8 mouse cellular contexts compared by ENCODE assay signal in genomic region chr12:86984194-86984555, GRCm38 (mm10). TPM values are rescaled to one million over a fixed set of nuclear protein-coding genes. Genes with fewer than 3 reads are reported as not detected.
DNase-seq lines count a peak whose midpoint lies in the region; ATAC-seq and TF ChIP-seq lines count a peak whose summit lies in the region.
"Had no signal": no experiment of that assay in that cellular context is flagged by ENCODE, and none has a peak within 500 bp of the region (broad histone marks: within the 10 kb centered on the region; RNA-seq: fewer than 3 reads in every experiment).

No protein-coding gene starts in this region.

- H3K36me3 ChIP-seq in kidney, embryonic 14.5 days (ENCODE audit: control insufficient read depth, insufficient read depth, low read length) = no peaks in the 10 kb centered on the region
- H3K36me3 ChIP-seq in midbrain, postnatal 0 days (ENCODE audit: insufficient read depth, low read length) = peaks cover 3% of the 10 kb centered on the region; the same call in 1 of the 2 replicates
- no peaks in the 10 kb centered on the region for H3K36me3 ChIP-seq in intestine, postnatal 0 days (ENCODE audit: control insufficient read depth, insufficient read depth)

- no peak overlapping the region for H3K9ac ChIP-seq in kidney, embryonic 14.5 days (ENCODE audit: low read depth, low read length)
- H3K9ac ChIP-seq in midbrain, postnatal 0 days (replicated peaks; ENCODE audit: low read length, poor library complexity, severe bottlenecking) = no peak overlapping the region
- no peak overlapping the region for H3K9ac ChIP-seq in intestine, postnatal 0 days (ENCODE audit: low read depth, low read length)

- ATAC-seq in common myeloid progenitor, adult 5-6 weeks (replicated peaks; ENCODE audit: low read depth, poor library complexity, severe bottlenecking) = peak; percentile 69
- ATAC-seq in kidney, embryonic 14.5 days (ENCODE audit: low FRiP score, low TSS enrichment) = peak; percentile 43; the same call in 1 of the 2 replicates
- no peak for ATAC-seq in midbrain, postnatal 0 days (ENCODE audit: low FRiP score)
- no peak for ATAC-seq in intestine, postnatal 0 days

- 14% methylated on average over 6 of the region's 6 CpGs for WGBS in kidney, embryonic 14.5 days
- 4% methylated on average over 6 of the region's 6 CpGs for WGBS in midbrain, postnatal 0 days
- 9% methylated on average over 6 of the region's 6 CpGs for WGBS in intestine, postnatal 0 days

- peaks cover 34% of the 10 kb centered on the region for H3K27me3 ChIP-seq in kidney, embryonic 14.5 days (ENCODE audit: control insufficient read depth, insufficient read depth, low read length)
- peaks cover 7% of the 10 kb centered on the region; the same call in 1 of the 2 replicates for H3K27me3 ChIP-seq in midbrain, postnatal 0 days (ENCODE audit: insufficient read depth, low read length)
- H3K27me3 ChIP-seq in intestine, postnatal 0 days (replicated peaks; ENCODE audit: control insufficient read depth, insufficient read depth, low read length) = peaks cover 59% of the 10 kb centered on the region

- no peaks in the 10 kb centered on the region for H3K4me1 ChIP-seq in kidney, embryonic 14.5 days (ENCODE audit: control insufficient read depth, insufficient read depth, low read length)
- H3K4me1 ChIP-seq in midbrain, postnatal 0 days (ENCODE audit: insufficient read depth, low read length) = peaks cover 12% of the 10 kb centered on the region; the same call in 1 of the 2 replicates
- H3K4me1 ChIP-seq in intestine, postnatal 0 days (replicated peaks; ENCODE audit: control insufficient read depth, insufficient read depth, low read length) = peaks cover 2% of the 10 kb centered on the region; the same call in 1 of the 2 replicates

- H3K4me2 ChIP-seq in kidney, embryonic 14.5 days (replicated peaks; ENCODE audit: low read depth, low read length) = no peak overlapping the region
- peak overlapping the region; percentile 40; the same call in 1 of the 2 replicates for H3K4me2 ChIP-seq in midbrain, postnatal 0 days (ENCODE audit: low read depth, low read length, poor library complexity, severe bottlenecking)
- H3K4me2 ChIP-seq in intestine, postnatal 0 days (replicated peaks; ENCODE audit: low read depth) = no peak overlapping the region

- H3K9me3 ChIP-seq in kidney, embryonic 14.5 days (ENCODE audit: control insufficient read depth, low read length) = no peaks in the 10 kb centered on the region
- no peaks in the 10 kb centered on the region for H3K9me3 ChIP-seq in midbrain, postnatal 0 days (ENCODE audit: low read length)
- H3K9me3 ChIP-seq in intestine, postnatal 0 days (ENCODE audit: control insufficient read depth) = no peaks in the 10 kb centered on the region
- H3K9me3 ChIP-seq: megakaryocyte, embryonic 14.5 days had no signal

- H3K27ac ChIP-seq in kidney, embryonic 14.5 days (ENCODE audit: low read depth, low read length) = no peak overlapping the region
- H3K27ac ChIP-seq in midbrain, postnatal 0 days (ENCODE audit: low read depth, low read length) = no peak overlapping the region
- H3K27ac ChIP-seq in intestine, postnatal 0 days (ENCODE audit: low read depth, low read length) = no peak overlapping the region

- peak; percentile 10 for DNase-seq in thymus, postnatal 0 days (ENCODE audit: low spot score)
- no peak for DNase-seq in thymus, postnatal 25 days
- peak; percentile 42 for DNase-seq in midbrain, postnatal 0 days (ENCODE audit: low spot score)
- DNase-seq in urinary bladder, postnatal 25 days (ENCODE audit: low spot score) = no peak

- no peak for TF ChIP-seq CTCF in midbrain, postnatal 0 days (IDR thresholded peaks at IDR 0.05)
- no peak for TF ChIP-seq CTCF in intestine, postnatal 0 days (IDR thresholded peaks at IDR 0.05; ENCODE audit: low read depth)

- no peak overlapping the region for H3K4me3 ChIP-seq in kidney, embryonic 14.5 days (ENCODE audit: low read length)
- H3K4me3 ChIP-seq in midbrain, postnatal 0 days (ENCODE audit: low read depth, low read length) = no peak overlapping the region
- no peak overlapping the region for H3K4me3 ChIP-seq in intestine, postnatal 0 days (ENCODE audit: low read depth, low read length)
- H3K4me3 ChIP-seq: megakaryocyte, embryonic 14.5 days had no signal

RNA-seq across cellular contexts. Expression of gene Zdhhc22, which starts 6.1 kb away (rescaled TPM):
- 0.05 TPM in 2 replicates for polyA plus RNA-seq in thymus, postnatal 0 days (2015; fragmentation: Nextera tagmentation; extraction: Ambion mirVana)
- not detected in 2 replicates for total RNA-seq in common myeloid progenitor, adult 5-6 weeks (2017)
- polyA plus RNA-seq in kidney, embryonic 14.5 days (2014; fragmentation: Nextera tagmentation; extraction: Ambion mirVana) = not detected in 2 replicates
- 19.4 and 21.9 TPM in 2 replicates for total RNA-seq in midbrain, postnatal 0 days (2014; rRNA removed)
- 30.9 and 32.2 TPM in 2 replicates for polyA plus RNA-seq in midbrain, postnatal 0 days (2015; fragmentation: Nextera tagmentation; extraction: Ambion mirVana)
- 0.46 and 0.55 TPM in 2 replicates for polyA plus RNA-seq in intestine, postnatal 0 days (2015; fragmentation: Nextera tagmentation; extraction: Ambion mirVana)

RNA-seq across cellular contexts. Expression of gene Tmem63c, which starts 37.0 kb away (rescaled TPM):
- polyA plus RNA-seq in thymus, postnatal 0 days (2015; fragmentation: Nextera tagmentation; extraction: Ambion mirVana) = 0.05 and 0.13 TPM in 2 replicates
- total RNA-seq in common myeloid progenitor, adult 5-6 weeks (2017) = not detected in 2 replicates
- polyA plus RNA-seq in kidney, embryonic 14.5 days (2014; fragmentation: Nextera tagmentation; extraction: Ambion mirVana) = 0.08 TPM in 1 of 2 replicates, not detected in the other
- 25.4 and 30.1 TPM in 2 replicates for total RNA-seq in midbrain, postnatal 0 days (2014; rRNA removed)
- polyA plus RNA-seq in midbrain, postnatal 0 days (2015; fragmentation: Nextera tagmentation; extraction: Ambion mirVana) = 10.2 and 10.7 TPM in 2 replicates
- 0.52 and 0.71 TPM in 2 replicates for polyA plus RNA-seq in intestine, postnatal 0 days (2015; fragmentation: Nextera tagmentation; extraction: Ambion mirVana)

RNA-seq across cellular contexts. Expression of gene Cipc, which starts 37.3 kb away (rescaled TPM):
- polyA plus RNA-seq in thymus, postnatal 0 days (2015; fragmentation: Nextera tagmentation; extraction: Ambion mirVana) = 18.8 and 20.1 TPM in 2 replicates
- 23.8 and 33.9 TPM in 2 replicates for total RNA-seq in common myeloid progenitor, adult 5-6 weeks (2017)
- polyA plus RNA-seq in kidney, embryonic 14.5 days (2014; fragmentation: Nextera tagmentation; extraction: Ambion mirVana) = 12.6 and 30.4 TPM in 2 replicates
- 65.7 and 77.5 TPM in 2 replicates for total RNA-seq in midbrain, postnatal 0 days (2014; rRNA removed)
- 34.6 and 37.6 TPM in 2 replicates for polyA plus RNA-seq in midbrain, postnatal 0 days (2015; fragmentation: Nextera tagmentation; extraction: Ambion mirVana)
- 3.2 and 3.8 TPM in 2 replicates for polyA plus RNA-seq in intestine, postnatal 0 days (2015; fragmentation: Nextera tagmentation; extraction: Ambion mirVana)

Comparison
In these comparisons a context has a peak if more than half of its experiments do, and no peak if none do; other contexts are left out.
1. DNase-seq: peak in thymus, postnatal 0 days (single experiment) and midbrain, postnatal 0 days (single experiment); none in thymus, postnatal 25 days (single experiment) and urinary bladder, postnatal 25 days (single experiment).
2. ATAC-seq: peak in common myeloid progenitor, adult 5-6 weeks (single experiment) and kidney, embryonic 14.5 days (single experiment); none in midbrain, postnatal 0 days (single experiment) and intestine, postnatal 0 days (single experiment).
3. RNA of gene Zdhhc22, which starts 6.1 kb away (polyA plus RNA-seq): 30.9 to 32.2 TPM in midbrain, postnatal 0 days; 0.46 to 0.55 TPM in intestine, postnatal 0 days, 0.05 TPM in thymus, postnatal 0 days and not detected in kidney, embryonic 14.5 days; every median in the first group is over 10 times any median in the second.